9 mouse cellular contexts compared by ENCODE assay signal in genomic region chr11:70815498-70816078, GRCm38 (mm10). TPM values are rescaled to one million over a fixed set of nuclear protein-coding genes. Genes with fewer than 3 reads are reported as not detected.
DNase-seq lines count a peak whose midpoint lies in the region; ATAC-seq lines count a peak whose summit lies in the region.
"Had no signal": no experiment of that assay in that cellular context is flagged by ENCODE, and none has a peak within 500 bp of the region (broad histone marks: within the 10 kb centered on the region; RNA-seq: fewer than 3 reads in every experiment).

No protein-coding gene starts in this region.

- H3K4me2 ChIP-seq in midbrain, embryonic 15.5 days: no peak overlapping the region

- no peaks in the 10 kb centered on the region for H3K4me1 ChIP-seq in midbrain, embryonic 10.5 days
- H3K4me1 ChIP-seq in midbrain, embryonic 15.5 days: no peaks in the 10 kb centered on the region

- H3K4me3 ChIP-seq in midbrain, embryonic 10.5 days: no peak overlapping the region
- H3K4me3 ChIP-seq in midbrain, embryonic 15.5 days: no peak overlapping the region

- WGBS in midbrain, embryonic 10.5 days: 31% methylated on average over 6 of the region's 6 CpGs
- 28% methylated on average over 6 of the region's 6 CpGs for WGBS in midbrain, embryonic 15.5 days

- no peak for ATAC-seq in midbrain, embryonic 15.5 days (replicated peaks)

- H3K36me3 ChIP-seq in midbrain, embryonic 10.5 days: no peaks in the 10 kb centered on the region
- no peaks in the 10 kb centered on the region for H3K36me3 ChIP-seq in midbrain, embryonic 15.5 days (replicated peaks)

- H3K27ac ChIP-seq in midbrain, embryonic 10.5 days (replicated peaks): no peak overlapping the region
- no peak overlapping the region for H3K27ac ChIP-seq in midbrain, embryonic 15.5 days

- H3K9me3 ChIP-seq in midbrain, embryonic 10.5 days (replicated peaks): no peaks in the 10 kb centered on the region
- no peaks in the 10 kb centered on the region for H3K9me3 ChIP-seq in midbrain, embryonic 15.5 days

- intact Hi-C loops in heart, postnatal 14 days (cut with DNase I): loop anchor here (1.0 kb wide), 1 partner anchor 37 kb away; no protein-coding TSS in a partner anchor

- H3K9ac ChIP-seq in midbrain, embryonic 15.5 days: no peak overlapping the region

- no peaks in the 10 kb centered on the region for H3K27me3 ChIP-seq in midbrain, embryonic 10.5 days (ENCODE audit: low read depth, poor library complexity, severe bottlenecking)
- H3K27me3 ChIP-seq in midbrain, embryonic 15.5 days (replicated peaks): no peaks in the 10 kb centered on the region

- DNase-seq in midbrain, embryonic 10.5 days (ENCODE audit: low spot score): peak; percentile 61
- peak; percentile 85 for DNase-seq in R1 (ENCODE audit: low read depth, low spot score)
- peak; percentile 77 to 79 for DNase-seq in cerebellum, postnatal 14 days
- peak; percentile 46 to 74 for DNase-seq in heart, postnatal 14 days
- peak; percentile 43 to 59 for DNase-seq in left cerebral cortex, adult 18-20 months (ENCODE audit: low spot score in 2 of 2)
- peak; percentile 92 for DNase-seq in naive thymus-derived CD4-positive, alpha-beta T cell, adult 2 months (ENCODE audit: low read depth)
- peak; percentile 23 to 66 for DNase-seq in thymus, postnatal 10 days (ENCODE audit: low spot score in 2 of 2)

RNA-seq across cellular contexts. Expression of gene Scimp, which starts 3.2 kb away (rescaled TPM):
- not detected in 2 replicates for polyA plus RNA-seq in midbrain, embryonic 10.5 days (2016; fragmentation: Nextera tagmentation; extraction: Ambion mirVana)
- polyA plus RNA-seq in midbrain, embryonic 15.5 days (2015; fragmentation: Nextera tagmentation; extraction: Ambion mirVana): not detected in 2 replicates
- total RNA-seq in heart, postnatal 14 days (2021): under 1 TPM; 0.29 to 0.55 TPM
- not detected for total RNA-seq in left cerebral cortex, adult 18-20 months (2021)
- polyA plus RNA-seq: neural tube, embryonic 14.5 days had no signal

RNA-seq across cellular contexts. Expression of gene Rabep1, which starts 29.0 kb away (rescaled TPM):
- 38.2 and 39.2 TPM in 2 replicates for polyA plus RNA-seq in midbrain, embryonic 10.5 days (2016; fragmentation: Nextera tagmentation; extraction: Ambion mirVana)
- 85.6 and 93.1 TPM in 2 replicates for polyA plus RNA-seq in midbrain, embryonic 15.5 days (2015; fragmentation: Nextera tagmentation; extraction: Ambion mirVana)
- total RNA-seq in heart, postnatal 14 days (2021): 10 to 100 TPM; 32.8 to 34.8 TPM
- total RNA-seq in left cerebral cortex, adult 18-20 months (2021): 100 to 1,000 TPM; 140 TPM

RNA-seq across cellular contexts. Expression of gene Zfp3, which starts 51.6 kb away (rescaled TPM):
- polyA plus RNA-seq in midbrain, embryonic 10.5 days (2016; fragmentation: Nextera tagmentation; extraction: Ambion mirVana): 6.9 and 10.2 TPM in 2 replicates
- polyA plus RNA-seq in midbrain, embryonic 15.5 days (2015; fragmentation: Nextera tagmentation; extraction: Ambion mirVana): 16.7 and 16.8 TPM in 2 replicates
- total RNA-seq in heart, postnatal 14 days (2021): 1 to 10 TPM; 8.3 to 8.7 TPM
- total RNA-seq in left cerebral cortex, adult 18-20 months (2021): 10 to 100 TPM; 17.2 to 17.9 TPM
